Mouse (Mus musculus): ENCODE data around the gene Psmb9. TPM values are rescaled to one million over a fixed set of nuclear protein-coding genes. Genes with fewer than 3 reads are reported as not detected.
"Not testable (repeated sequence)": the region's sequence is repeated elsewhere in the genome, so short reads cannot be mapped to it uniquely, and the experiment has no call there.

The Psmb9 gene
- total and polyA plus RNA-seq, 3 experiments = 6.9 to 20.5 (median 13.5) TPM

- no peak overlapping the region for H3K27ac ChIP-seq
- WGBS = 68% methylated on average over 3 of the region's 3 CpGs
- TF ChIP-seq CTCF (IDR thresholded peaks at IDR 0.05) (no peak), EP300 (IDR thresholded peaks at IDR 0.05; ENCODE audit: insufficient read depth, low read depth, low read length) (no peak), POLR2A (IDR thresholded peaks at IDR 0.05; ENCODE audit: insufficient read depth, low read depth, low read length) (no peak)
- peaks cover 4% of the 10 kb centered on the region; the same call in 1 of the 2 replicates for H3K4me1 ChIP-seq (ENCODE audit: control insufficient read depth, insufficient read depth, low read length)
- peak in 1 of 2 experiments; percentile 32 for DNase-seq
- H3K9ac ChIP-seq (ENCODE audit: low read depth, low read length) = no peak overlapping the region
- intact Hi-C loops (cut with DNase I) = no loop called here
- H3K4me3 ChIP-seq = no peak overlapping the region
- peaks cover 2% of the 10 kb centered on the region; the same call in 1 of the 2 replicates for H3K27me3 ChIP-seq (ENCODE audit: control insufficient read depth, insufficient read depth, low read length)
- no peaks in the 10 kb centered on the region for H3K36me3 ChIP-seq (ENCODE audit: control insufficient read depth, insufficient read depth, low read length)
- no peaks in the 10 kb centered on the region for H3K79me2 ChIP-seq (replicated peaks; ENCODE audit: control insufficient read depth, insufficient read depth, low read length)
These were observed 42.6 kb downstream of the Psmb9 start for GRCm38 (mm10) chr17:34144960-34145371.

DNA sequence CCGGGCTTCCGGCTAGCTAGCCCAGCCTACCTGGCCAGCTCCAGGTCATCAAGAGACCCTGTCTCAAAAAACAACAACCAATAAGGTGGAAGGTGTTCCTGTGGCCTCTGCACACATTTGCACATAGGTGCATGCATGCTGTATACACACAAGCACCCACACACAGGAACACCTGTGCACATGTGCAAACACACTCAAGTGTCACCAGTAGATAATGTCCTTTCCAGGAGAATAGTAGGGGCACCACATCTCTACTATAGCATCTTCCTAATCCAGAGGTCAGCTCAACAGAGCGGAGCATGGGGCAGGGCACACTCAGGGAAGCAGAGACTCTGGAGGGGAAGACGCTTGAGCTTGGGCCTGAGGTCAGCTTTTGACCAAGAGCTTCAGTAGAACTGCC is 43.3 kb downstream of the Psmb9 start:
- DNase-seq; H3K27me3 ChIP-seq (ENCODE audit: control insufficient read depth, insufficient read depth, low read length); H3K9ac ChIP-seq (ENCODE audit: low read depth, low read length); intact Hi-C loops (cut with DNase I); H3K4me3 ChIP-seq; H3K4me1 ChIP-seq (ENCODE audit: control insufficient read depth, insufficient read depth, low read length); H3K27ac ChIP-seq; H3K36me3 ChIP-seq (ENCODE audit: control insufficient read depth, insufficient read depth, low read length); H3K79me2 ChIP-seq (replicated peaks; ENCODE audit: control insufficient read depth, insufficient read depth, low read length): not testable (repeated sequence)
- 88% methylated on average over 4 of the region's 4 CpGs for WGBS

- Histone ChIP-seq H3K36me3 (ENCODE audit: control insufficient read depth, insufficient read depth, low read length) (no peaks in the 10 kb centered on the region), H3K27me3 (ENCODE audit: control insufficient read depth, insufficient read depth, low read length) (peaks cover 2% of the 10 kb centered on the region), H3K9ac (ENCODE audit: low read depth, low read length) (no peak overlapping the region), H3K4me1 (ENCODE audit: control insufficient read depth, insufficient read depth, low read length) (peaks cover 4% of the 10 kb centered on the region; the same call in 1 of the 2 replicates), H3K27ac (no peak overlapping the region), H3K79me2 (replicated peaks; ENCODE audit: control insufficient read depth, insufficient read depth, low read length) (no peaks in the 10 kb centered on the region), H3K4me3 (no peak overlapping the region)
- intact Hi-C loops (cut with DNase I) = no loop called here
- DNase-seq = no peak
- no peak for TF ChIP-seq CTCF (IDR thresholded peaks at IDR 0.05)
- no peak for TF ChIP-seq EP300 (IDR thresholded peaks at IDR 0.05; ENCODE audit: insufficient read depth, low read depth, low read length)
- TF ChIP-seq POLR2A (IDR thresholded peaks at IDR 0.05; ENCODE audit: insufficient read depth, low read depth, low read length) = no peak
- WGBS = 59% methylated on average over 5 of the region's 5 CpGs
These were observed 44.1 kb downstream of the Psmb9 start for GRCm38 (mm10) chr17:34143461-34143860.

DNA sequence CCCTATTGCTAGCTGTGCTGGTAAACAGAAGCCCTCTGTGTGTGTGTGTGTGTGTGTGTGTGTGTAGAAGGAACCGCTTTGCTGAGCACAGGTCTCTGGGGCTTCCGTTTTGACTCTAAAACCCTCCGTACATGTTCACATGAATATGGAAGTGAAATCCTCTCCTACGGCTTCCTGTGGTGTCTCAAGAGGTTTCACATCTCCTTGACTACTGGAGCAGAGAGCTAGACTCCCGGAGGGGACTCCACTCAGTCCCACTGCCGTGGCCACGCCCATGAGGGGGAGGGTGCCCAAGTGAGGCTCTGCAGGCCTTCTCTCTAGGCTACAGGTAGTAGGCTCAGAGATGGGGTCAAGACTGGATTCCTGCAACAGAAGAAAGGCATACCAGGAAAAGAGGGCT is 44.5 kb downstream of the Psmb9 start, which contains the start of gene H2-DMb2:
TSS of gene H2-DMb2 (plus strand) at position 275 of the 400 bp plus-strand sequence.
- no peak for TF ChIP-seq CTCF (IDR thresholded peaks at IDR 0.05)
- intact Hi-C loops (cut with DNase I) = no loop called here
- Histone ChIP-seq H3K27ac (peak within 1 kb of the TSS; percentile 36), H3K9ac (ENCODE audit: low read depth, low read length) (no peak within 1 kb of the TSS), H3K36me3 (ENCODE audit: control insufficient read depth, insufficient read depth, low read length) (no peaks in the 10 kb centered on the region), H3K4me1 (ENCODE audit: control insufficient read depth, insufficient read depth, low read length) (peaks cover 4% of the 10 kb centered on the region; the same call in 1 of the 2 replicates), H3K27me3 (ENCODE audit: control insufficient read depth, insufficient read depth, low read length) (peaks cover 2% of the 10 kb centered on the region), H3K79me2 (replicated peaks; ENCODE audit: control insufficient read depth, insufficient read depth, low read length) (no peaks in the 10 kb centered on the region), H3K4me3 (no peak within 1 kb of the TSS)
- WGBS = 22% methylated on average over 7 of the region's 7 CpGs
- peak; percentile 65 to 86 for DNase-seq

DNA sequence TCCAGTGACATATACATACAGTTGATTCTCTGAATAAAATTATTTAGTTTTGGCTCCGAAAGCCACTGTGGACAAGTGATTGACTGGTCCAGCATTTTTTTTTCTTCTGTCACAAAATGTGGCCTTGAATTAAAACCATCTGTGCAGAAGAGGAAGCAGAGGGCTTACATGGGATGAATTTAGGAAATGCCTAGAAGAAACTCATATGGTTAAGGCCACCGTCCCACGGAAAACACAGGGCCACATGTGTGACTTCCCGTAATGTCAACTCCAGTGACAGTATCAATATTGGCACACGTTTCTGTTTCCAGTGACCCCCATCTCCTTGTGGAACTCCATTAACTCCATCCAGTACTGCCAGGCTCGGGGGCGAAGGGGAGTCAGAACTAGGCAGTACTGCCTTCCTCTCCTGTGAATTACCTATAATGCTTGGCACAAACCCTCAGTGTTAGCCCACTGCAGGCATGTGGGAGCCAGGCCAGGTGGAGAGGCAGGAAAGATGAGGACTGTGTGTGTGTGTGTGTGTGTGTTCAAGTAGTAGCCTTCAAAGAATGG is 45.0 kb downstream of the Psmb9 start:
- Histone ChIP-seq H3K36me3 (ENCODE audit: control insufficient read depth, insufficient read depth, low read length) (no peaks in the 10 kb centered on the region), H3K79me2 (replicated peaks; ENCODE audit: control insufficient read depth, insufficient read depth, low read length) (no peaks in the 10 kb centered on the region), H3K4me1 (ENCODE audit: control insufficient read depth, insufficient read depth, low read length) (peaks cover 4% of the 10 kb centered on the region; the same call in 1 of the 2 replicates), H3K27ac (peak overlapping the region; percentile 36), H3K27me3 (ENCODE audit: control insufficient read depth, insufficient read depth, low read length) (peaks cover 2% of the 10 kb centered on the region), H3K4me3 (no peak overlapping the region), H3K9ac (ENCODE audit: low read depth, low read length) (no peak overlapping the region)
- WGBS = 53% methylated on average over 7 of the region's 7 CpGs
- intact Hi-C loops (cut with DNase I) = no loop called here
- TF ChIP-seq POLR2A (IDR thresholded peaks at IDR 0.05; ENCODE audit: insufficient read depth, low read depth, low read length) (no peak), EP300 (IDR thresholded peaks at IDR 0.05; ENCODE audit: insufficient read depth, low read depth, low read length) (no peak), CTCF (IDR thresholded peaks at IDR 0.05) (no peak)
- DNase-seq = peak in 1 of 2 experiments; percentile 36

DNA sequence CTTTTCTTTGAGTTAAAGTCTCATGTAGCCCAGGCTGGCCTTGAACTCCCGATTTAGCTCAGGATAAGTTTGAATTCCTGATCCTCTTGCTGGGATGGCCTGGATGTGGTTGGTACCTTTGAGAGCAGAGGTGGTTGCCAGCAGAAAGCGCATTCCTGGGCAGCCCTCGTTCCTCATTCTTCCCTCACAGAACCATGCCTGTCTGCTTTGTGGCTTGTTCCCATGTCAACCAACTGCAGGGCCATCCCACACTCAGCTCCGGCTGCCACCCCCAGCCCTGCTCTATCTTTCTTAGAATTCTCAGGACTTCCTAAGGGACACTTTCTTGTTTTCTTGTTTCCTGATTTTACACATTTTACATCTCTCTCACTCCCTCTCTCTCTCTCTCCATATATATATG is 46.1 kb downstream of the Psmb9 start:
- no peaks in the 10 kb centered on the region for H3K36me3 ChIP-seq (ENCODE audit: control insufficient read depth, insufficient read depth, low read length)
- no peak for TF ChIP-seq POLR2A (IDR thresholded peaks at IDR 0.05; ENCODE audit: insufficient read depth, low read depth, low read length)
- H3K27ac ChIP-seq = no peak overlapping the region
- peaks cover 2% of the 10 kb centered on the region for H3K27me3 ChIP-seq (ENCODE audit: control insufficient read depth, insufficient read depth, low read length)
- peaks cover 4% of the 10 kb centered on the region; the same call in 1 of the 2 replicates for H3K4me1 ChIP-seq (ENCODE audit: control insufficient read depth, insufficient read depth, low read length)
- no peaks in the 10 kb centered on the region for H3K79me2 ChIP-seq (replicated peaks; ENCODE audit: control insufficient read depth, insufficient read depth, low read length)
- intact Hi-C loops (cut with DNase I) = no loop called here
- DNase-seq = no peak
- no peak overlapping the region for H3K9ac ChIP-seq (ENCODE audit: low read depth, low read length)
- H3K4me3 ChIP-seq = no peak overlapping the region
- WGBS = 66% methylated on average over 4 of the region's 4 CpGs
